Mouse (Mus musculus) kidney, postnatal 14 days (tissue): Measurements from ENCODE around the gene Slc24a5.
"Not testable (repeated sequence)": the region's sequence is repeated elsewhere in the genome, so short reads cannot be mapped to it uniquely, and the experiment has no call there.

Experiments
- DNase-seq: peaks from one replicate; pipeline ENCODE4 v3.0.0; 2022; ENCODE audit warnings: mixed read lengths

Gene Slc24a5

DNA sequence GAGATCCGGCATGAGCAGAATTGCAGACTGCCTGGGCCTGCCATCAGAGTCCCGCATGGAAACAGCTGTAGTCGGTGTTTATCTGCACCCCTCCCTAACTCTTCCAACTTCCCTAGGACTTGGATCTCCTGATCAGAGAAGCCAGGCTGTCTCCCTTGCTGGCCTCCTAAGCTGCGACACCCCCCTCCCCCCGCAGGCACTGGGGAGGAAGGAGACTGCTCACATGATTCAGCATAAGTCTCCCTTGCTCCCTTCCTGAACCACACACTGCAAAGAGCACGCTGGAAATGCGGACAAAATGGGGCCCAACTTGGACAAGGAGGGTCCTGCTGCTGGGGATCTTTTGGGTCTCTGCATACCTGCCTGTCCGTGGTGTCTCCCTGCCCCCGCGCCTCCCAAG is at the start of gene Slc24a5:
Gene Slc24a5 (plus strand): TSS at position 231 of the 400 bp plus-strand sequence.
- no peak for DNase-seq

DNA sequence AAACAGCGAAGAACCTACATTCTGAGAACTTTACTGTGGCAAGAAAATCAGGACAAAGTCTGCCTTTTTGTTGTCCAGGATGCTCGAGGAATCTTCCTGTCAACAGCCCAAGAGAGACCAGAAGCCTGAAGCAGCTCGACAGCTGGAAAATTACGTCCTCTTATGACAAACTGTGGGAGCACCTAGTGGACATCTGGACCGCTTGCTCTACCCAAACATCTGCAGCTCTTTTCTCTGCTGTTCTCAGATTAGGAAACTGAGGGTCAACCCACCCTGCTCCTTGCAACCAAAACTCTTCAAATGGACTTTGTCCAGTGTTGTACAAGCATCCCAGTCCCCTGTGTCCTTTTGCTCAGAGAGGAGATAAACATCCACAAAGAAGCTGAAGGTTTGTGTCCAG is 43.5 kb upstream of the Slc24a5 start:
- peak; percentile 36 for DNase-seq

DNA sequence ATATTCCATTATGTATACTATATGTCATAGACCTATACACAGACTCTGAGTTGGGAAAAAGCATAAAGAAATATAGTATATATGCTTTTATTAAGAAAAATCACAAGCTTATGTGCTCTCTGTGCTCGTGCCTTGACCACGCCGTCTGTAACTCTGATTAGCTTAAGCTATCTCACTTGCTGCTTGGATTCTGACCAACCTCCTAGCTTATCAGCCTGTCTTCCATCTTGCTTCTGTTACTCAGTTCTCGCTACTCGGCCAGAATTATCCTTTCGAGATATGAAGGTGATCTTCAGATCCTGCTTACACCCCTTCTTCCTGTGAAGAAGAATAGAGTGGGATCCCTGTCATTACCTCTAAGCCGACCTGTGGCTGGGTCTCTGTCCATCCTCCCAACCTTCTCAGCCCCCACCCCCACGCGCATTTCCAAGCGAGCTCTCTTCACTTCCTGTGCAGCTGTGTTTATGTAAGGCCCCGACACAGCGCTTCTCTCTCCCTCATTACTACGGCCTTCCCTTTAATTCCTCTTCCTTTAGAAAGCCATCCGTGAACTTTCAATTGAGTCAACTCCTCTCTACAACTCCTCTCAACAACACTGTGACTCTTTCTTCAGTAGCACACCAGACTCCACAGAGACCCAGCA is 41.4 kb upstream of the Slc24a5 start:
- no peak for DNase-seq

DNA sequence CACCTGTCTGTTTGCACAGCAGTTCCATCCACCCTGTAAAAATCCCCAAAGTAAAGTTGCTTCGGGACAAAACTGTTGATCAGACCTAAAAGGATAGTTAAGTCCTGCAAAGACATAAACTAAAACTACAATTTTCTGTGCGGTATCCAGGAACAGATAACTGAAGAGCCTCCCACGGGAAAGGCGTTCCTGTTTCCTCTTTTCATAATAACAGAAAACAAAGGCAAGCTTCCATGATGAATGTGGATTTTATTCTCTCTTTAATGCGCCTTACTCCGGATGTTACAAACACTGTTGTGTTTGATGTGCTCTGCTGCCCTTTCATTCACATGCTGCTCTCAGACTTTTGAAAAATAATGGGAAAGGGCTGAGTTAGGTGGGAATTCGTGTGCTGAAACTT is 37.3 kb upstream of the Slc24a5 start:
- no peak for DNase-seq

DNA sequence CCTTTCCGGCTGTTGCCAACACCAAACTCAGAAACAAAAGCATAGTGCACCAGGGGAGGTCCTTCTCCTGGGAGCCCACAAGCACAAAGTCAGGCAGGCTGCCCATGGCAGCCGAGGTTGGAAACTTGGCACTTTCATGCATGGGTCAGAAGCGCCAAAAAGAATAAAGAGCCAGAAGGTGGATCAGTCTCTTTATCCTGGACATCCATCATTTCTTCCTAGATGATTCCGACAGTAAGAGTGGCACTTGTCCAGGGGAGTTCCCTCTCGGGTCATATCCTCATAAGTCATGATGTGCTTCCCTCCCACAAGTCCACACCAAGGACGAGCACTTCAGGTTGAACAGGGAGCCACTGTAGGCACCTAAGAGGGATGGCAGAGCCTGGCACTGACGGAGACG is 36.8 kb upstream of the Slc24a5 start:
- DNase-seq: peak; percentile 38

DNA sequence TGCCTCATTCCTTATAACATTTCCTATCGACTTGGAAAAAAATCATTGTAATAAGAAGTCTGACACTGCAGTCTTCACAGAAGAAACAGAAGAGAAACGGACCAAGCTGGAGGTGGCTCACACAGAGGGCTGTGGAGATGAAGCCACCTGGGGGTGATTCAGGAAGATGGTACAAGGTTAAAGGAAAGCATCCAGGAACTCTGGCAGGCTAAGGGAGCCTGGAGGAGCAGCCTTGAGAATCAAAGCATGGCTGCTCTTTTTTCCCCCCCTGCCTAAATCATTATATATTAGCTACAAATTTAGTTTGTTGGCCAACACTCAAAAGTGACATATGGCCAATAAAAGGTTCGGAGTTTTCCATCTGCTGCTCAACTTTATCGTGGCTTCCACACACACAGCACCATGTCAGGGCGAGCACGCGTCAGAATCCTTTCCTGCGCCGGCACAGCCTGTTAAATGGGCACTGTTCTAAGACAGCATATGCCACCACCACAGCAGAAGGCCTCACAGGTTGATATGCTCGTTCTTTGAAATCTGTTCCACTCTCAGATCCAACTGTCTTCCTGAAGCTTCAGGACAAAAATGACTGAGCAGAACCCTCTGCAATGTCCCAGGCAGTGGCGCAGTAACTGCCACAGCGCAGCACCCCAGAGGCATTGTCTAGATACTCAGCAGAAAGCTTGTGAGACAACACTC is 36.2 kb upstream of the Slc24a5 start:
- no peak for DNase-seq

DNA sequence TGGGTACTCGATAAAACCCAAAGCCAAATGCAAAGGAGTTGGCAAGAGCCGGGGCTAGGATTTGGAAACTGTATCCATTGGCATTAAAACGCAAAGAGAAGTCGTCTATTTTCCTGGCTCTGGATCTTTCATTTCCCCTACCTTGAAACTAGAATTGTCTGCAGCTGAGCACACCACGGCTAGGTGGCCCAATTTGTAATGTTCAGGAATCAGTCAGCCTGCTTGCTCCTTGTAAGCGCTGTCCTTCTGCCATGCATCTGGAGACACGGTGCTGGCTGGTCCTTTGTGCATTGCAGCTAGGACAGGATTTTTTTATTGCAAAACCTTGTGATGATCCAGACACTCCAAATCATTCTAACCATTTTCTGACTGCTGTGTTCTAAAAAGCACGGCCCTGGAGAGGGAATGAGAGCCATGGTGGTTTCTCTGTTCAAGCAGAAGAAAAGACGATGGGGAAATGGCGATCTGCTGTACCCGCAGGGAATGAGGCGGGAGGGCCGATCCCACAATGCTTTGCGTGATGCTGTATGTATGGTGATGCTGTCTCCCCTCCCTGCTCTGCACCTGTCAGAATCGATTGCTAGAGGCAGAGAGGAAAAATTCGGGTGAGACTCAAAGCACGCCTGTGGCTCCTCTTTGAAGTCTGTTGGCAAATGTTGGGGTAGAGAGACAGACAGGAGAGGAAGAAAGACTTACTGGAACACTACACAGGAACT is 35.5 kb upstream of the Slc24a5 start:
- no peak for DNase-seq

DNA sequence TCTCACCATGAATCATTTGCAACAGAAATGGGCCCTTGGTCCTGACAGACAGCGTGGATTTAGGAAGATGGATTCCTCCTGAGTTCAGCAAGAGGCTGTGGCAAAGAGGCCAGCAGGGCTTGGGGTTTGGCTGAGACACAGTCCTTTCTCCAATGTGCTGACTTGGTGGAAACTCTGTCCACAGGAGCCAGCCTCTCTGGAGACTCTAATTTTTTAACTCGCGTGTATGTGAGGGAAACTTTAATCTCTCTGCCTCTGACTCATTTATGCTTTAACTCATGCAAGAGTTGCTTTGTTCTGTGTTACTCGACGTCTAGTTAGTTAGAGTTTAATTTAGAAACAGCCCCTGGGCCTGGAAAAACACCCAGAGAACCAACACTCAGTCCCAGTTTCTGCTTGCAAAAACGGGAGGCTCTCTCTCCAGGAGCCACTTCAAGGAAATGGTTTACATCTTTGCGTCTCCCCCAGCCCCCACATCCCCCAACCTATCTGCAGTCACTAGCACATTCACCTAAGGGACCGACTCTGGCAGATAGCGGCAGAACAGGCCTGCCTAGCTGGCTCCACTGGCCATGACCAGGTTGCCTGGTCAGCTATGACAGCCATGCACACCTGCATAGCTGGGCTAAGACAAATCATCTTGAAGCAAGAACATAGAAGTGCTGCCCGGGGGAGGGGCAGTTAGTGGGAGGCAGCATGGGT is 34.7 kb upstream of the Slc24a5 start:
- DNase-seq: peak; percentile 59

DNA sequence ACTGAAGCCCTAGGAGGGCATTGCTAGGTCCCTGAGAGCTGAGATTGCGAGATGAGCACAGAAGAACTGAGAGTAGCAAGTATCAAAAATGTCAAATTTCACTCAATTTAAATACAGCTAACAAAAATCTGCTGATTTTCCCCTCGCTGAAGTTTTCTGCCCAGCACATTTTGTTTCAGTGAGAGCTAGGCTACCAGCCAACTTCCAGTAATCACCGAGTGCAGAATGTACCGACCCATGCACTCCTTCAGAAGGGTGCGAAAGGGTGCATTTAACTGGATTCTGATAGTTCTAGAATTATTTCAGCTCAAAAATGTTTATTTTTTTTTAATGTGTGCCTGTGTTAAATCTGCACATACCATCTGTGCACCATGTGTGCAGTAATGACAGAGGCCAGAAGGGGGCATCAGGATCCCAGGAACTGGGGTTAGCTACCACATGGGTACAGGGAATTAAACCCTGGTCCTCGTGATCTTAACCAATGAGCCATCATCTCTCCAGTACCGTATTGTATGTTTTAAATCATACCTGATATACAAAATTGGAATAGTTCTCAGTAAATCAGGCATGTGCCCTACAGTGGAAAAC is 12.5 kb upstream of the Slc24a5 start:
- DNase-seq: no peak

DNA sequence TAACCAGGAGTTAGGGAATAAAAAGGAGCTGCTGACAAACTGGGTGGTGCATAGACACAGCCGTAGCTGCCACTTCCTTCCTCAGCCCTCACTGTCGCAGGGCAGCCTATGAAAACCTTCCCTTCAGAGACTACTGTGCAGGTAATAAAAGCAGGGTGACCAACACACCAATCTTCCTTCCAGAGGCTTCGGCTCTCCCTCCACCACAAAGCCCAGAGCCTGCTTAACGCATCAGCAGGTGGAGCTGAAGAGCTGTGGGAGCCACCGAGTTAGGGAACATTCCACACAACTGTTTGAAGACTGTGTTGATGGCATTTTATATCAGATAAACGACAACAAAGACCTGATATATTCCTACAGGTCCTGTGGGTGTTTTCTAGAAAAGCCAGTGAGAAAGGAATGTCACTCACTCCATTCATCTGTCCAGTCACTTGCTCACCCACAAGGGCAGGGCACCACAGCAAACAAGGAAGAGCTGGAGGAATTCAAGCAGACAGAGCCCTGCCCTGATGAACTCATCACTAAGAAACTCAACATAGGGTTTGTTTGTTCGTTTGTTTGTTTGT is 10.6 kb upstream of the Slc24a5 start:
- peak; percentile 56 for DNase-seq

DNA sequence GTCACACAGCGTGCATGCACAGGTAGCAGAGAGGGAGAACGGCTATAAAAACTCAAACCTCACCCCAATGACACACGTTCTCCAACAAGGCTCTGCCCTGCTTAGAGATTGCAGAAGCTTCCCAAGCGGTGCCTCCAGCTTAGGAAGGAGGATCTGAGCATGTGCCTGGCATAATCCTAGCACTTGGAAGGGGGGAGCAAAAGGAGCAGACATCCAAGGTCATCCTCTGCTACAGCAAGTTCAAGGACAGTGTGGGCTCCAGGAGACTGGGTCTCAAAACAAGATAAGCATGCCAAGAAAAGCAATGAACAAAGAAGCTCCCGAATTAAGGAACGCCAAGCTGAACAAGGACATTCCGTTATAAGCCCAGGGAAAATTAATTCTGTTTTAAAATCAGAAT is 6.5 kb upstream of the Slc24a5 start:
- no peak for DNase-seq

DNA sequence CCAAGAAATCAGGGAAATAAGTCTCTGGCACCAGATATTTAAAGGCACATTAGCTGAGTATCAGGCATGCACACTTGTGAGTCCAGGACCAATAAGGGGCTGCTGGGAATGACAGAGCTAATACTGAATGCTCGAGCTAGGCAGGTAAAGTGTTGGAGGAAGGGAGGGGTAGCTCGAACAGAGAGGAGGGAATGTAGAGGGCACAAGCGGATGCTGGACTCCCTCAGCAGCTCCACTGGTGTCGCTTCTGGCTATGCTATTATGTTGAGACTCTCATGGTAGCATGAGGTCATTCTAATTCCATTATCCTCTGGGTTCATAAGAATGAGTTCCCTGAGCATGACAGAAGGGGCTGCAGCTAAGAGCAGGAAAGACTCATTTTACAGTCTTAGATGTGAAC is 5.0 kb upstream of the Slc24a5 start:
- no peak for DNase-seq

DNA sequence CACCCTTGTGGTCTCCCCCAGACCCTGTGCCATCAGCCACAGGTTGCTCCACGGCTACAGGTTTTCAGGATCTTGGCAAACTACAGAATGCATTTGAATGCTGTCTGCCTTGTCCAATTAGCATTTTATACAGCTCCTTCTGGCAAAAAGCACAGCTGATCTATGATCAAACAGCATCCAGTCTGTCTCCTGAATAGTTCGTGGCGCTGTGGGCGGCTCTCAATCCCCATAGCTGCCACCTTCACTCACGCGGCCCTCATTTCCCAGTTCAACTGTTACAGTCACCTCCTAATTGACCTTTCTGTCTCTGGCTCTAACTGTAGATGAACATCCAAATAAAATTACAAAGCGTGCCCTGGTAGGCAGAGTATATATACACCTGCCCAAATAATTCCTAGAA is 551 bp upstream of the Slc24a5 start:
- no peak for DNase-seq

DNA sequence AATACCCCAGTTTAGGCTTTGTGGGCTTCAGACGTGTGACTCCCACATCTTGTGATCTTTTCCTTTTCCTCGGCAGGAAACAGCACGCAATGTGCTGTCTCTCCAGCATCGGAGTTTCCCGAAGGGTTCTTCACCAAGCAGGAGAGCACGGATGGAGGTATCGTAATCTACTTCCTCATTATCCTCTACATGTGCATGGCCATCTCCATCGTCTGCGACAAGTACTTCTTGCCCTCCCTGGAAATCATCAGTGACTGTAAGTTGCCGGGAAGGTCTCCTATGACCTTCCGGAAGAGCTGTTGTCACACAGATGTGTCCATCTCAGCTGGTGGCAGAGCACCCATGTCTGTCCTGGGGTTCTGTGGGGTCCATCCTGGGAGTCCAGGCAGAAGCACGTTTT is 772 bp downstream of the Slc24a5 start:
- DNase-seq: no peak

DNA sequence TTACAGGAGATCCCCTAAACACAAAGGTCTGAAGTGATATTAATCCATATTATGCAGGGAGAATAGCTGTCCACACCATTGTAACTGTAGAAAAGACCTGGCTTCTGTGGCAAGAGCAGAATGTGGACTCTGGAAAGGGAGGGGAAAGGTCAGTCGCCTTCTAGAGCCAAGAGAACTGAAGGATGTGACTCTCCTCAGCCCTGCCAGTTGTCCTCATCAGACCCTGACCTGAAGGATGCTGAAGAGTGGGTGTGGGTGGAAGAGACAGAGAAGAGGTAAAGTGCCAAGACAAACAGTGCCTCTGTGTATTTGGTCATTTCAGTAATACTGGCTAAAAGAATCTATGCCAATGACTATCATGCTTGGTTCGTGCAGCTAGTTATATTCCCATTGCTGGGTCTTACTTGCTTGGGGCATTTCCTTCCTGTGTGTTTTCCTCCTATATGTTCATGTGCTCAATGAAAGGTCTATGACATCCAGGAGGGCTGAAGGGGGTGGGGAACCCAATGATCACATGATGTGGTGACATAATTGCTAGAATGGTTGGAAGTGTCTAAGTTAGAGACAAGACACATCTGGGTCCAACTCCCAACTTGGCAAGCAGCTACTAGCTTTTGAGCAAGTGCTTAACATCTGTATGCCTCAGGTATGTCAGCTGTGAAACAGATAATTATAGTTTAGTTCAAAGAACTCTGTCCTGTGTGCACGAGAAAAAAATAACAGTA is 5.3 kb downstream of the Slc24a5 start:
- DNase-seq: no peak

DNA sequence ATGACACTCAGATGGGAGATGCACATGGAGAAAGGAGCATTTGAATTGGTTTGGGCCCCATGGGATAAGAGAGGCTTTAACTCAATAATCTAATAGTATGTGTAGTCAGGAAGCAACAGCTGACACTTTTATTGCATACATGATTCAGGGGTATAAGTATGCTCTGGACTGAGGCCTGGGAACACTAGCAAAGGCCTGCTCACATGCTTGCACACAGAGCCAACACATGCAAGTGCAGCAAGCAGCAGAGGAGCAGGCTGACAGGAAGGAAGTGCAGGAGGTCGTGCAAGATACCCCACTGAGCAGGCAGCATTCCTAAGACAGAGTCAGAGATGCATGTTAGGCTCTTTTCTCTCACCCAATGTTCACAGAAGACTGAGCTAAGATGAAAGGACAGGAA is 16.0 kb downstream of the Slc24a5 start:
- peak; percentile 32 for DNase-seq

DNA sequence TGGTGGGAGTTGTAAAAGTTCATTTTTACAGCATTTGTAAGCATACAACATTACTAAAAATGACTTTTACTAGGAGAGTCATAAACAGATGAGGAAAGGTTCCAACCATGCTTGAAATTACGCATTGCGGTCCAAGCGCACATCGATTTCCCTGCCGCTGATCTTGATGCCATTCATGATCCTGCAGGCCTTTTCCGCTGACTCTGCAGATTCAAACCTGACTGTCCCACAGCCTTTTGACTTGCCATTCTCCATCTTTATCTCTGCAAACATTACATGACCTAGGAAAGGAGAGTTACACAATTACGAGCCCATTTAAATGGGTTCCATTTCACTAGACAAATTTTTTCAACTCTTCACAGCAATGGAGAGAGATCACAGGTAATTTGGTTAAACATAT is 20.8 kb downstream of the Slc24a5 start:
- no peak for DNase-seq

DNA sequence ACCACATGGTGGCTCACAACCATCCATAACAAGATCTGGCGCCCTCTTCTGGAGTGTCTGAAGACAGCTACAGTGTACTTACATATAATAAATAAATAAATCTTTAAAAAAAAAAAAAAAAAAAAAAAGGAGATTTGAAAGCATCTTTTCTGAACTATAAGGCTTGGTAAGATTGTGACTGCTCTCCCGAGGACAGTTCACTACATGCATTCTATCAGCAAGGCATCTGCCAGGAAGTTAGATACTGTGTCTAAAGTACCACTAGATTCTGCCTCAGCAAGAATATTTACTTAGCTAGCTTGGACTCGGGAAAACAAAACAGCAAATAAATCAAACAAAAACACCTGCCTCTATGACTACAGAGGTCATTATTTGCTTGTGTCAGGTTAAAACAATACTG is 24.2 kb downstream of the Slc24a5 start:
- not testable (repeated sequence) for DNase-seq

DNA sequence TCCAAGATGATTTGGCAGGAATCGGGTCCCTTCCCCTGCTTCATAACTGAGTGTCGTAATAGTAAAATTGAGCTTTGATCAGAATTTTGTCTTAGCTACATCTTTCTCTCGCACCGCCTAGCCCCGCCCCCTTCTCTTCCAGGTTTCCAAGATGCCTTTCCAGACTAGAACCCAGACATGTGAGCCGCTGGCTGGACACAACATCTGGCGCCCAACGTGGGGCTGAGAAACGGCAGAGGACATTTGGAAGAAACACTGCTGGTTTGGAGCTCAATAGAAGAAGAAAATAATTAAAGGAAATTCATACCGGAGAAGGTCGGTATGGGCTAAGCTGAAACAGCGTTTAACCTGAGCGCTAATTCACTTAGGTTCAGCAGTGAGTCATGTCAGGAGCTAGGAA is 36.6 kb downstream of the Slc24a5 start:
- DNase-seq: not testable (repeated sequence)

DNA sequence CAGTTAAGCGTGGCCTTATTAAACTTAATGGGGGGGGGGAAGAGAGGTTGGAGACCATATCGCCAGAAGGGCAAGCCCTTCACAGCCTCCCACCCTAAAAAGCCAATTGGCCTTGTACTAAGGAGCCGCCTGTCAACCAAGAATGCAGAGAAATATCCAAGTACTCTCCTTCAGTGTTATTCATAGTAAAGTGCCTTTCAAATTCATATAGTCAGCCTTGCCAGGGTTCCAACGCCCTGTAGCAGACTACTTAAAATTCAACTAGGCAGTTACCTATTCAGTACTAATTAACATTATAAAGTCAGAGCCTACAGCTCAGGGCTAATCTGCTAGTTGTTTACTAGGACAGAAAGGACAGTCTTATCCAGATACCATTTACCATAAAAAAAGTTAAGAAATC is 38.6 kb downstream of the Slc24a5 start:
- not testable (repeated sequence) for DNase-seq

DNA sequence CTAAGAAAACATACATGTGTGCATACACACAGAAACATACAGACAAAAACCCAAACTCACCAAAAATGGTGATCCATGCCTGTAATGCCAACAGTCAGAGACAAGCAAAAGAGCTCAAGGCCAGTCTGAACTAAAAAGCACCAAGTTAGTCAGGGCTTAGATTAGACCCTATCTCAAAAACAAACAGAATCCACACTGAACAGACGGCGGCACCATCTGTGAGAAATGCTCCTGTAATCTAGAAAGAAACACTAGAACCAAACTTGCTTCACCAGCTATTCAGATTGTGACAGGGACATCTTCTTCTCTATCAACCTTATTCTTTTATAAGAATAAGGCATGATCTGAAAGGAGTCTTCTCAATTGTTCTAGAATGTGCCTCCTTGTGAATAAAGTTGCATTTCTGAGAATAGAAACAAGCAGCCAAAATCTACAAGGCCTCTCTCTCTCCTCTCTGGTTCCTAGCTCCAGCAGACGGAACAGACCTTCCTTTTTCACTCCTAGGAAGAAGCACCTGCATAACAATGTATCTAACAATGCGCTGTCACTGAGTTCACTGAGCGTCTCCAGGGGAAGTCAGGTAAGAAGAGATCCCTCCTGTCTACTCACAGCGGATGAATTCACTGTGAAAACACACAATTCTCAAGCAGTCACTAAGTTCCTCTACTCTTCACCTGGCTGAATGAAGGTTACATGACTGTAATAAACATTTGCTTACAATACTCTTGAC is 51.6 kb downstream of the Slc24a5 start:
- DNase-seq: no peak

DNA sequence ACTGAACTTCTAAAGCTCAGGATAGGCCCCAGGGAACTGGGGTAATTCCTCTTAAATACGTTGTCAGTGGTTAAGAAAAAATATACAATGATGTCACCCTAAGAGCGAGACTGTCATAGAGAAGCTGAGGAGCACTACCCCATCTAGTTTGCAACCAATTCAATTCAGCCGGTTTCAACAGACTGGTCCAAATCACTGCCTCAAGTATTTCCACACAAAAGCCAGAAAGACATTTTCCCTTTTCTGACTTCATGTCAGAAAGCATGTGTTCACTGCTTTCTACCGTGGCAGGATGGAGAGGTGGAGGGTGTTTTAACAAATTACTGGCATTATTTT is 54.3 kb downstream of the Slc24a5 start:
- no peak for DNase-seq
